Mouse (Mus musculus): ENCODE data around the gene Sirt4. TPM values are rescaled to one million over a fixed set of nuclear protein-coding genes. Genes with fewer than 3 reads are reported as not detected.
"Not testable (repeated sequence)": the region's sequence is repeated elsewhere in the genome, so short reads cannot be mapped to it uniquely, and the experiment has no call there.

Sirt4 gene
- polyA plus RNA-seq, 1 experiment from 2014 or later: 6.5 TPM

DNA sequence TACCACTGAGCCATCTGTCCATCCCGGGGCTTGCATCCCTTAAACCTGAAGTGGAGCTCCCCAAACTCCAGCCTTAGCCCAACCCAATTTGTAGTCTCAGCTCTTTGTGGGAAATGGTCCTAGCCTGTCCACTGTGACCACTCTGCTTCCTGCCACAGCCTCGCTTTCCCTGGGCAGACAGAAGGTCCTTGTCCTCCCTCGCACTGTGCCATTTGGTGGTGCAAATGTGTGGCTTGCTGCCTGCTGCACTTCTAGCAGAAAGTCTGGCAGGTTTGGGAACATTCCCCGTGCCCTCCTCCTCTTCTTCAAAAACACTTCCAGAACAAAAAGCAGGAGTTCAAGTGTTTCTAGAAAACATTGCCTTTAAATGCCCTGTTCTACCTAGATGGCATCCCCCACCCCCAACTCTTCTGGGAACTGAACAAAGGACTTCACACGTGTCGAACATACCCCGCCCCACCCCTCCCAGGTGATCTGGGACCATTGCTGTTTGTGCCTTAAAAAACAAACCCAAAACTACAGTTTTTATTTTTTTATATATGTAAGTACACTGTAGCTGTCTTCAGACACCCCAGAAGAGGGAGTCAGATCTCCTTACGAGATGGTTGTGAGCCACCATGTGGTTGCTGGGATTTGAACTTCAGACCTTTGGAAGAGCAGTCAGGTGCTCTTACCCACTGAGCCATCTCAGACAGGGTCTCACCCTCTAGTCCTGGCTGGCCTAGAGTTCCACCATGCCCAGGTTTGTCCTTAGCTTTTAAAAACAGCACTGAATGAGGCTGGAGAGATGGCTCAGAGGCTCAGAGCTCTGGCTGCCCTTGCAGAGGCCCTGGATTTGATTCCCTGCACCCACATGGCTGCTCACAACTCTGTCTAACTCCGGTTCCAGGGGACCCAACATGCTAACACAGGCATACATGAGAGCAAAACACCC lies 14.0 kb upstream of the Sirt4 start:
- no peak overlapping the region for H3K27ac ChIP-seq (ENCODE audit: low read length)
- H3K9ac ChIP-seq (ENCODE audit: low read depth, low read length): no peak overlapping the region
- no peak overlapping the region for H3K4me3 ChIP-seq (ENCODE audit: low read depth, low read length)
- H3K27me3 ChIP-seq (ENCODE audit: control insufficient read depth, insufficient read depth, low read depth, low read length): no peaks in the 10 kb centered on the region
- H3K9me3 ChIP-seq (replicated peaks; ENCODE audit: control insufficient read depth, low read length): no peaks in the 10 kb centered on the region
- H3K36me3 ChIP-seq (ENCODE audit: control insufficient read depth, insufficient read depth): no peaks in the 10 kb centered on the region
- ATAC-seq (ENCODE audit: low read depth): no peak
- WGBS (ENCODE audit: insufficient replicate concordance): 47% methylated on average over 9 of the region's 9 CpGs
- H3K4me2 ChIP-seq (ENCODE audit: low read depth, low read length): no peak overlapping the region
- peaks cover 3% of the 10 kb centered on the region for H3K4me1 ChIP-seq (ENCODE audit: control insufficient read depth, low read depth, low read length)

DNA sequence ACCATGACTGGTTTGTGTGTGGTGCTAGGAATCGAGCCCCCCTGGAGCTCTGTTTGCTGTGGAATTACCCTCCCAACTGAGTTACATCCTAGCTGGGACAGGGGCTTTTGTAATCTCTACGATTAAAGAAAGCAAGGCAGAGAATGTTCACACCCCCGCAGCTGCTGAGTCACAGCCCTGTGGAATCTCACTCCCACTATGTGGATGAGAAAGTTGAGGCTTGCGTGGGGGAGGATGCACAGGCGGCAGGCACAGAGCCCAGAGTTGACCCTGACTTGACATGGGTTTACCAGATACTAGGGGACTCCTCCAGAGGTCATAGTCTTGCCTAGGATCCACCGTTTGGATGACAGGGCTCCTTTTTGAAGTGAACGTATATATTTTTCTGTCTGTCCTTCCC lies 12.5 kb upstream of the Sirt4 start:
- H3K4me3 ChIP-seq (ENCODE audit: low read depth, low read length): no peak overlapping the region
- 61% methylated on average over 7 of the region's 7 CpGs for WGBS (ENCODE audit: insufficient replicate concordance)
- no peak for ATAC-seq (ENCODE audit: low read depth)
- H3K9me3 ChIP-seq (replicated peaks; ENCODE audit: control insufficient read depth, low read length): no peaks in the 10 kb centered on the region
- no peaks in the 10 kb centered on the region for H3K36me3 ChIP-seq (ENCODE audit: control insufficient read depth, insufficient read depth)
- peaks cover 6% of the 10 kb centered on the region for H3K4me1 ChIP-seq (ENCODE audit: control insufficient read depth, low read depth, low read length)
- H3K9ac ChIP-seq (ENCODE audit: low read depth, low read length): no peak overlapping the region
- no peak overlapping the region for H3K27ac ChIP-seq (ENCODE audit: low read length)
- no peak overlapping the region for H3K4me2 ChIP-seq (ENCODE audit: low read depth, low read length)
- no peaks in the 10 kb centered on the region for H3K27me3 ChIP-seq (ENCODE audit: control insufficient read depth, insufficient read depth, low read depth, low read length)

DNA sequence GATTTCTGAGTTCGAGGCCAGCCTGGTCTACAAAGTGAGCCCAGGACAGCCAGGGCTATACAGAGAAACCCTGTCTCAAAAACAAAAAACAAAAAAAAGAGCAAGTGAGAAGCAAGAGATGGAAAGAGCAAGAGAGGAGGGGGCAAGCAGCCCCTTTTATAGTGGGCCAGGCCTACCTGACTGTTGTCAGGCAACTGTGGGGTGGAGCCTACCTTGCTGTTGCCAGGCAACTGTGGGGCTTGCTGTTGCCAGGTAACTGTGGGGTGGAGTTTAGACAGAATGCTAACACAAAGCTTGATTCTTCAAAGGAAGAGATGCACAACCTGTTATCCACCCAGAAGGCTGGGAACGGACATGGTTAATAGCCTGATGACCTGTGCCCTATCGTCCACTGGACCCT lies 11.1 kb upstream of the Sirt4 start:
- not testable (repeated sequence) for H3K4me3 ChIP-seq (ENCODE audit: low read depth, low read length); ATAC-seq (ENCODE audit: low read depth); H3K27me3 ChIP-seq (ENCODE audit: control insufficient read depth, insufficient read depth, low read depth, low read length); H3K9me3 ChIP-seq (replicated peaks; ENCODE audit: control insufficient read depth, low read length); H3K36me3 ChIP-seq (ENCODE audit: control insufficient read depth, insufficient read depth); H3K9ac ChIP-seq (ENCODE audit: low read depth, low read length); H3K27ac ChIP-seq (ENCODE audit: low read length); H3K4me2 ChIP-seq (ENCODE audit: low read depth, low read length)
- WGBS (ENCODE audit: insufficient replicate concordance): 66% methylated on average over 3 of the region's 3 CpGs
- peaks cover 18% of the 10 kb centered on the region for H3K4me1 ChIP-seq (ENCODE audit: control insufficient read depth, low read depth, low read length)

DNA sequence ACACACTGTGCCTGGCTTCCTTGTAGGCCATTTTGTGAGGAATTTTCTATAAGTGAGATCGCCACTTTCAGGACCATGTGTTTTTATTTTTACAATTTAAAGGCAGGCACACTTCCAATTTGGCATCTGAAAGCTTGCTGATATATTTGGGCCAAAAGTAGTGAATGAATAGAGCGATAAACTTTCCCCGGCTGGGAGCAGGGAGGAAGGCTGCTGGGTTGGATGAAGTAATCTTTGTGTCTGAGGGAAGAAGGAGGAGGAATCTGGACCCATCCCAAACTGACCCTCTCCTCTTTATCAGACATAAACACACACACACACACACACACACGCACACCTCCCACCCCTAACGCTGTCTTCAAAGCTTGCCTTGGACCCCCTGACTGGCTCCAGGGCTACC lies 8.9 kb upstream of the Sirt4 start:
- H3K27ac ChIP-seq (ENCODE audit: low read length): no peak overlapping the region

DNA sequence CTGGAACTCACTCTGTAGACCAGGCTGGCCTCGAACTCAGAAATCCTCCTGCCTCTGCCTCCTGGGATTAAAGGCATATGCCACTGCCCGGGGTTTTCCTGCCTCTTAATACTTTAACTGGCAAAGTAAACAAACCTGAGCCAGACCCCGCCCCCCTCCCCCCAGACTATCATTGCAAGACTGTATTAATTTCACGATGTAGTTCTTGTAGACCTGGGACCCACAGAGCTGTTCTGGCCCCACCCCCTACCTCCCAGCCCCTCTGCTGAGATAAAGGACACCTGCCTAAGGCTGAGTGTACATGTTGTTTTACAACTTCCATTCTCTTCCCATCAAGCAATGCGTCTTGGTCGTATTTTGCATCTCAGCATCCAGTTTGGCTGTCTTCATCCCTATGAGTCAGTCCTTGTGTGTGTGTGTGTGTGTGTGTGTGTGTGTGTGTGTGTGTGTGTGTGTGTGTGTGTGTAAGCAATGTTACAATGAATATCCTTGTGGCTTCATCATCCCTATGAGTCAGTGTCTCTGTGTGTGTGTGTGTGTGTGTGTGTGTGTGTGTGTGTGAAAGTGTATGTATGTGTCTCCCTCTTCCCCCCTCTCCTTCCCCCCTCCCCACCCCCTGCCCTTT lies 8.3 kb upstream of the Sirt4 start:
- no peak overlapping the region for H3K9ac ChIP-seq (ENCODE audit: low read depth, low read length)
- no peaks in the 10 kb centered on the region for H3K27me3 ChIP-seq (ENCODE audit: control insufficient read depth, insufficient read depth, low read depth, low read length)
- no peak for ATAC-seq (ENCODE audit: low read depth)
- H3K36me3 ChIP-seq (ENCODE audit: control insufficient read depth, insufficient read depth): no peaks in the 10 kb centered on the region
- 64% methylated on average over 6 of the region's 6 CpGs for WGBS (ENCODE audit: insufficient replicate concordance)
- no peak overlapping the region for H3K4me3 ChIP-seq (ENCODE audit: low read depth, low read length)
- H3K27ac ChIP-seq (ENCODE audit: low read length): no peak overlapping the region
- H3K4me1 ChIP-seq (ENCODE audit: control insufficient read depth, low read depth, low read length): peaks cover 28% of the 10 kb centered on the region
- H3K9me3 ChIP-seq (replicated peaks; ENCODE audit: control insufficient read depth, low read length): no peaks in the 10 kb centered on the region
- no peak overlapping the region for H3K4me2 ChIP-seq (ENCODE audit: low read depth, low read length)

More for the DNA sequence above, 8.9 kb upstream of the Sirt4 start:
- Histone ChIP-seq H3K4me1 (ENCODE audit: control insufficient read depth, low read depth, low read length) (peaks cover 27% of the 10 kb centered on the region), H3K4me2 (ENCODE audit: low read depth, low read length) (no peak overlapping the region), H3K9ac (ENCODE audit: low read depth, low read length) (no peak overlapping the region), H3K9me3 (replicated peaks; ENCODE audit: control insufficient read depth, low read length) (no peaks in the 10 kb centered on the region), H3K27me3 (ENCODE audit: control insufficient read depth, insufficient read depth, low read depth, low read length) (no peaks in the 10 kb centered on the region), H3K36me3 (ENCODE audit: control insufficient read depth, insufficient read depth) (no peaks in the 10 kb centered on the region), H3K4me3 (ENCODE audit: low read depth, low read length) (no peak overlapping the region)
- WGBS (ENCODE audit: insufficient replicate concordance): 60% methylated on average over 5 of the region's 5 CpGs
- no peak for ATAC-seq (ENCODE audit: low read depth)

DNA sequence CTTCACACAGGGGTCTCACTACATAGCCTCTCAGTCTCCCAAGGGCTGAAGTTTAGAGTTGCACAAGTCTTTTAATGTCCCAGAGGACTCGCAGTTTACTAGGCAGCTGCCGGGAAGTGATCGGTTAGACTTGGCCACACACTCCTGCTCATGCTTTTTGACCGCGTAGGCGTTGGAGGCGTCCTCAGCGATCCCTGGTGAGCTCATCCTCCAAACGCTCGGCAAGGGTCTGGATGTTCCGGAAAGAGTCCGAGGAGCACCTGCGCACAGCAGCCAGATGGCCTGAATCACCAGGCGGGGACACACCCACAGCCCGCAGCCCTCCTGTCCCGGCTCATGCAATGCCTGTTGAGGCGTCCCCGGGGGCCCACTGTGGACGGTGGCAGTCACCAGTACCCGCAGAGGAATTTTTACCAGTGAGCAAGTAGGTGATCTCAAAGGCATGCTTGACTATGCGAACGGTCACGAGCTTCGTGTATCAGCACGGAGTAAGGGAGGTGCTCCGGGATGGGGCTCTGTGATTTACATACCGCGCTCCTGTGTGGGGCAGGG lies 7.3 kb upstream of the Sirt4 start:
- peak overlapping the region; percentile 30 for H3K9ac ChIP-seq (ENCODE audit: low read depth, low read length)
- peaks cover 28% of the 10 kb centered on the region for H3K4me1 ChIP-seq (ENCODE audit: control insufficient read depth, low read depth, low read length)
- ATAC-seq (ENCODE audit: low read depth): no peak
- H3K4me2 ChIP-seq (ENCODE audit: low read depth, low read length): peak overlapping the region; percentile 88
- H3K27ac ChIP-seq (ENCODE audit: low read length): 0 out of 2 replicates have a peak overlapping the region, but pooled peaks have one; percentile 17
- H3K36me3 ChIP-seq (ENCODE audit: control insufficient read depth, insufficient read depth): no peaks in the 10 kb centered on the region
- no peaks in the 10 kb centered on the region for H3K9me3 ChIP-seq (replicated peaks; ENCODE audit: control insufficient read depth, low read length)
- H3K4me3 ChIP-seq (ENCODE audit: low read depth, low read length): peak overlapping the region; percentile 22
- WGBS (ENCODE audit: insufficient replicate concordance): 5% methylated on average over 28 of the region's 28 CpGs
- no peaks in the 10 kb centered on the region for H3K27me3 ChIP-seq (ENCODE audit: control insufficient read depth, insufficient read depth, low read depth, low read length)

DNA sequence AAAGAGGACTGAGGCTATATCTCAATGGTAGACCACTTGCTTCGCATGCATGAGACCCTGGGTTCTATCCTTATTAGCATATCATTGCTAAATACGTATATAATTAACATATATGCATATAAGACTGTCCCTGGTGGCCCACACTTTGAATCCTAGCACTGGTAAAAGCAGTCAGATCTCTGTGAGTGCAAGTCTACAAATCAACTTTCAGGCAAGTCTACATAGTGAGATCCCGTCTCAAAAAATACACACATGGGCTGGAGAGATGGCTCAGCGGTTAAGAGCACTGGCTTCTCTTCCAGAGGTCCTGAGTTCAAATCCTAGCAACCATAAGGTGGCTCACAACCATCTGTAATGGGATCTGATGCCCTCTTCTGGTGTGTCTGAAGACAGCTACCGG lies 6.6 kb upstream of the Sirt4 start:
- ATAC-seq (ENCODE audit: low read depth): no peak
- H3K9ac ChIP-seq (ENCODE audit: low read depth, low read length): peak overlapping the region; percentile 56
- H3K27ac ChIP-seq (ENCODE audit: low read length): peak overlapping the region; percentile 100
- no peaks in the 10 kb centered on the region for H3K36me3 ChIP-seq (ENCODE audit: control insufficient read depth, insufficient read depth)
- no peaks in the 10 kb centered on the region for H3K9me3 ChIP-seq (replicated peaks; ENCODE audit: control insufficient read depth, low read length)
- WGBS (ENCODE audit: insufficient replicate concordance): 24% methylated on average over 5 of the region's 5 CpGs
- H3K4me2 ChIP-seq (ENCODE audit: low read depth, low read length): peak overlapping the region; percentile 88
- no peak overlapping the region for H3K4me3 ChIP-seq (ENCODE audit: low read depth, low read length)
- H3K27me3 ChIP-seq (ENCODE audit: control insufficient read depth, insufficient read depth, low read depth, low read length): no peaks in the 10 kb centered on the region
- H3K4me1 ChIP-seq (ENCODE audit: control insufficient read depth, low read depth, low read length): peaks cover 28% of the 10 kb centered on the region

DNA sequence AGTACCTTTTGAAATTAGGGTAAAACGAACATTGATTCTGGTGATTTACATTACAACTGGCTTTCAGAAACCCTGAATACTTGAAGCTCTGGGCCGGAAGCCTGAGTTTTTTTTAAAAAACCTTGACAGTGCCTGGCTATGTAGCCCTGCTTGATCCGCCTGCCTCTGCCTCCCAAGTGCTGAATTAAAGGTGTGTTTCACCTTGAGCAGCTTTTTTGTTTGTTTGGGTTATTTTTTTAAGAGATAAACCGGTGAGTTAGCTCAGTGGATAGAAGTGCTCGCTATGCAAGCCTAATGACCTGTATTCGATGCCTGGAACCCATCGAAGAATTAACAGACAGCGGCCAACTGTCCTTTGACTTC lies 6.1 kb upstream of the Sirt4 start:
- Histone ChIP-seq H3K4me1 (ENCODE audit: control insufficient read depth, low read depth, low read length) (peaks cover 28% of the 10 kb centered on the region), H3K4me2 (ENCODE audit: low read depth, low read length) (peak overlapping the region; percentile 88), H3K4me3 (ENCODE audit: low read depth, low read length) (peak overlapping the region; percentile 25), H3K27ac (ENCODE audit: low read length) (peak overlapping the region; percentile 100), H3K36me3 (ENCODE audit: control insufficient read depth, insufficient read depth) (no peaks in the 10 kb centered on the region), H3K9me3 (replicated peaks; ENCODE audit: control insufficient read depth, low read length) (no peaks in the 10 kb centered on the region), H3K9ac (ENCODE audit: low read depth, low read length) (peak overlapping the region; percentile 56), H3K27me3 (ENCODE audit: control insufficient read depth, insufficient read depth, low read depth, low read length) (no peaks in the 10 kb centered on the region)
- 6% methylated on average over 8 of the region's 8 CpGs for WGBS (ENCODE audit: insufficient replicate concordance)
- no peak for ATAC-seq (ENCODE audit: low read depth)

All from liver, embryonic 16.5 days (tissue).